Mouse (Mus musculus) forebrain, embryonic 11.5 days (tissue): ENCODE measurements at regions not wholly inside any gene's neighbourhood (a gene's known extent, or its start where the extent isn't known, plus 50 kb on each side); places are given as distances from the start of the nearest gene placed in this dataset.

Experiments used
- ATAC-seq: fragments of 200-750 bp; cut with Nextera tagmentation; replicated peaks from 2 replicates; pipeline ENCODE4 v1.8.0; 2017; ENCODE audit warnings: moderate TSS enrichment; ENCODE audit not compliant: low FRiP score
- DNase-seq: peaks from one replicate; pipeline ENCODE4 v3.0.0-alpha.2; 2017; ENCODE audit warnings: low spot score
- H3K27ac ChIP-seq: fragments of 300-500 bp; sonication (generic); 2 replicates; pipeline ENCODE4 v1.5.1; 2014; ENCODE audit warnings: low read depth, low read length
- H3K27me3 ChIP-seq: fragments of 300-500 bp; sonication (generic); 2 replicates; pipeline ENCODE4 v1.6.1; 2014; ENCODE audit warnings: mild to moderate bottlenecking, low read length, mixed read lengths; ENCODE audit not compliant: control insufficient read depth, insufficient read depth
- H3K36me3 ChIP-seq: fragments of 300-500 bp; sonication (generic); 2 replicates; pipeline ENCODE4 v1.6.1; 2014; ENCODE audit warnings: mild to moderate bottlenecking, low read length, moderate library complexity, mixed read lengths; ENCODE audit not compliant: control insufficient read depth, insufficient read depth
- H3K4me1 ChIP-seq: fragments of 300-500 bp; sonication (generic); replicated peaks from 2 replicates; pipeline ENCODE4 v1.6.1; 2014; ENCODE audit warnings: low read length, mixed read lengths; ENCODE audit not compliant: control insufficient read depth, insufficient read depth
- H3K4me2 ChIP-seq: fragments of 300-500 bp; sonication (generic); 2 replicates; pipeline ENCODE4 v1.6.1; 2014; ENCODE audit warnings: low read depth, mild to moderate bottlenecking, low read length, moderate library complexity, mixed read lengths; ENCODE audit not compliant: severe bottlenecking
- H3K4me3 ChIP-seq: fragments of 300-500 bp; sonication (generic); 2 replicates; pipeline ENCODE4 v1.5.1; 2014; ENCODE audit warnings: low read depth, low read length
- H3K9ac ChIP-seq: fragments of 300-500 bp; sonication (generic); 2 replicates; pipeline ENCODE4 v1.6.1; 2014; ENCODE audit warnings: low read length
- H3K9me3 ChIP-seq: fragments of 300-500 bp; sonication (generic); 2 replicates; pipeline ENCODE4 v1.6.1; 2016; ENCODE audit warnings: low read length, mixed read lengths; ENCODE audit not compliant: control insufficient read depth
- WGBS: fragments of 180-500 bp; shearing (Covaris S2); extraction: QIAGEN DNeasy Blood & Tissue Kit; methylation state at CpG from one replicate; pipeline ENCODE4 v1.1.7; 2014; 5-methylcytosine and 5-hydroxymethylcytosine counted together

DNA sequence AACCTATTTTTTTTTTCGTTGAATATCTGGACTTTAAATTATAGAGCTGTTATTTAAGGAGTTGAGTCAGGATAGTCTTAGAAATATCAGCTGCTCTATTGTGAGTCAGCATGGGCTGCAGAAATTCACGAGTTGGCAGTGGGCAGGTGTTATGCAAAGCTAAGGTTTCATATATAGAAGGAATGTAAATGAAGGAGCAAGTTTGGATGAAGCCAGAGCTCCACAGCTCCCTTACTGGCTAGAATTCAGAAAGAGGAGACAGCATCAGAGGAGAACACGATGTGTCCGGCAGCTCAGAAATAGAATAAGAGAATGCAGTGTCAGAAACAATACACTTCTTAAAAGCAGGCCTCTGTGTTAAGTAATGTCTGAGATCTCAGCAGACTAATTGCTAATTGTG is 400.9 kb downstream of the Trim52 start:
- WGBS, result 77% methylated on average over 4 of the region's 4 CpGs
- no peak overlapping the region for H3K9ac ChIP-seq

DNA sequence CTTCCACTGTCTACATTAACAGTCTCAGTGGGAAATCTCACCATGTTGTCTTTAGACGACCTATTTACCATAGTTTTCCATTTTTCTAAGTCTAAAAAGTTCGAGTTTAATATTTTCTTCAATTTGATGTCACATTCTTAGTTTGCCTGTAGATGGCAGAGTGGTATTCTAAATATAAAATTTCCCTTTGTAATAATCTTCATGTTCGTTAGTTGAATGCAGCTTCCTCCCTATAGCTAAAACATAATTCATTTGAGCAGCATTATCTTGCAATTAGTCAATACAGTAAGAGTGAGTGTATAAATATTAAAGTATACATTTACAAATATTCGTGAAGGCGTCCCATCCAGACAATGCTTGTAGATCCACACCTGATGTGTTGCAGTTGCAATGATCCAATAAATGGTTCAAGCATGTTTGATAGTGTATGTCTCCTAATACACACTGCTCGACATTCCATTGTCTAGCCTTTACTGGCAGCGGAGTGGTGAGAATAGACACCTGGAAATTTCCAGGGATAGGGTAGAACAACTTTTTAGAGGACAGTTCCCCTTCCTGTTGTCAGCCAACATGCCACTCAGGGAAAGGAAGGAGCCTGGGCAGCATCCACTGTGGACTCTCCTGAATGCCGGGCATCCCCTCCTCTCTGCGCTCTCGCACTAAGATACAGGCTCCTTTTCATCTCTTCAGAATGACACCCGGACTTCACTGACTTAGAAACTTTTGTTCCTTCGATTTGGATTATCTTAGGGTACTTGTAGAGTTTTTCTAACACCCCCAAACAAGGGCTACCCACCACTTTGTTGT is 412.8 kb downstream of the Trim52 start:
- no peak overlapping the region for H3K27ac ChIP-seq
- DNase-seq, result no peak
- no peaks in the 10 kb centered on the region for H3K4me1 ChIP-seq

More for the DNA sequence above, 400.9 kb downstream of the Trim52 start:
- no peaks in the 10 kb centered on the region for H3K27me3 ChIP-seq
- DNase-seq, result no peak
- no peak for ATAC-seq
- no peaks in the 10 kb centered on the region for H3K9me3 ChIP-seq
- H3K4me1 ChIP-seq, result no peaks in the 10 kb centered on the region
- no peak overlapping the region for H3K4me2 ChIP-seq
- no peaks in the 10 kb centered on the region for H3K36me3 ChIP-seq
- H3K27ac ChIP-seq, result no peak overlapping the region
- H3K4me3 ChIP-seq, result no peak overlapping the region

DNA sequence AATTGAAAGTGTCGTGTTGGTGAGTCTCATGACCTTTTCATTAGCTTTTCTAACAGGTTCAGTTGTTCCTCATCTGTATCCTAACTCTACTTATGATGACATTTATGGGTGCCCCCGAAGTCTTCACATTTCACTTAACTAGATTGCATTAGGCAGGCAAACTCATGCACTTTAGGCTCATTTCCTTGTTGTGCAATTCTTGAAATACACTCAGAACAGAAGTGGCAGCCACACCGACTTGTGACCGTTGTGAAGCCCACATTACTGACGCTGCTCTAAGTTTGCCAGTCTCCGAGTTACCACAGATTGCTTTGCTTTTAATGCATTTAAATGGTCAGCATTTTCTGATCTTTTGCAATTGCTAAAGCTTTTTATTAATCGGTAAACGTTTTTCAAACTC is 414.8 kb downstream of the Trim52 start:
- Histone ChIP-seq H3K4me3 (no peak overlapping the region), H3K9me3 (no peaks in the 10 kb centered on the region), H3K4me2 (no peak overlapping the region), H3K36me3 (no peaks in the 10 kb centered on the region), H3K4me1 (no peaks in the 10 kb centered on the region), H3K27ac (no peak overlapping the region), H3K9ac (no peak overlapping the region), H3K27me3 (no peaks in the 10 kb centered on the region)
- ATAC-seq, result no peak
- 88% methylated on average over 8 of the region's 8 CpGs for WGBS
- no peak for DNase-seq

More for the DNA sequence above, 412.8 kb downstream of the Trim52 start:
- H3K4me2 ChIP-seq, result no peak overlapping the region
- no peak overlapping the region for H3K4me3 ChIP-seq
- no peaks in the 10 kb centered on the region for H3K36me3 ChIP-seq
- H3K9ac ChIP-seq, result no peak overlapping the region
- H3K9me3 ChIP-seq, result no peaks in the 10 kb centered on the region
- H3K27me3 ChIP-seq, result no peaks in the 10 kb centered on the region
- ATAC-seq, result no peak; the same call in 1 of the 2 replicates
- 79% methylated on average over 12 of the region's 12 CpGs for WGBS

DNA sequence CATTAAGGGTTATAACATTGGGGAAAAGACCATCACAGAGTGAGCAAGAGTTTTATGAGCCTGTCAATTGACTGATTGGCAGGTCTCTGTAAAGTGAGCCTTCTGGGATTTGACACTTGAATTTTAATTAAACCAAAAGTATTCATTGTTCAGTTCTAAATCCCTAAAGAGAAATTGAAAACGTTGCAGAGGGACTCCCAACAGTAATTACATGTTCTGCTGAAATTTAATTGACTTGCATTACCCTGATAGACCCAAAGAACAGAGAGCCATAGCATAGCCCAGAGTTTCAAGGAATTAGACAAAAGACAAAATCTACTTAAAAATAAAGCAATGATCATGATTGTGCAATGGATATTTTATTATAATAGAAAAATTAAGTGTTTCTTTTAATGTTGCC is 444.2 kb downstream of the Trim52 start:
- no peaks in the 10 kb centered on the region for H3K36me3 ChIP-seq
- no peak overlapping the region for H3K27ac ChIP-seq
- H3K27me3 ChIP-seq, result no peaks in the 10 kb centered on the region
- no peak overlapping the region for H3K4me3 ChIP-seq
- WGBS, result 22% methylated on average over 1 of the region's 1 CpGs
- no peak for DNase-seq
- no peak overlapping the region for H3K9ac ChIP-seq
- H3K9me3 ChIP-seq, result no peaks in the 10 kb centered on the region
- no peaks in the 10 kb centered on the region for H3K4me1 ChIP-seq
- H3K4me2 ChIP-seq, result no peak overlapping the region
- no peak for ATAC-seq

DNA sequence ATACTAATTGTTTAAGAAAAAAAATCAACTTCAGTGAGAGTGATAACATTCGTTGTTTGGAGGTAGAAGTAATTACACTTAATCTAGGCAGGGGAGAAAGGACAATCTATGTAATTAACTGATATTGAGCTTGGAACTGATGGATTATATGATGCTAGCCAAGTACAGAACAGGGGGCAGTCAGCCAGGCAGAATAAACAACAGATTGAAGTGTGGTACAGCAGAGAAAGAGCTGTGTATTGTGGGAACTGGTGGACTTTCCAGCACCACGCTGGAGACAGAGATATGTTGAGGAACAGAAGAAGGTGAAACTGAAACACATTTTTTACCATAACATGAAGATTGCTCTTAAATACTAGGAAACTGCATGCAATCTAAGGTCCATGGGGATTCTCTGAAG is 473.3 kb downstream of the Trim52 start:
- ATAC-seq (no peak), DNase-seq (no peak)
- H3K9ac ChIP-seq, result no peak overlapping the region
- H3K27ac ChIP-seq, result no peak overlapping the region
- no peaks in the 10 kb centered on the region for H3K36me3 ChIP-seq
- H3K4me2 ChIP-seq, result no peak overlapping the region
- no peak overlapping the region for H3K4me3 ChIP-seq
- H3K27me3 ChIP-seq, result no peaks in the 10 kb centered on the region
- no peaks in the 10 kb centered on the region for H3K9me3 ChIP-seq
- WGBS, result 77% methylated on average over 2 of the region's 2 CpGs
- H3K4me1 ChIP-seq, result no peaks in the 10 kb centered on the region

DNA sequence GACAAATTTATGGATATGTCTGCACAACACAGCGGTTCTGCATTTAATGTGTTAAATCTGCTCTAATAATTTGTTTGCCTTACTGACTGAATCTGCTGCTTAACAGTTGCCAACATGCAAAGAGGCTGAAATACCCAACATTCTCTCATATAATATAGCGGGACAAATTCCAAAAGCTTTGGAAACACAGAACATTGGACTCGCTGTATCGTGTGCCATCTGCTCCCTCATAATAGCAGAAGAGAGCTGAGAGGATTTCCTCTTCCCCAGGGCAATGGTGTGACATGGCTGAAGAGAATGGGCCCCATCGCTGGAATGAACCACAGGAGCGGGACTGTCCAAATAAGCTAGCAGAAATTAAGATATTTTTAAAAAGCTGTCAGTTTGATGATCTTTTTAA is 475.9 kb downstream of the Trim52 start:
- Histone ChIP-seq H3K4me1 (no peaks in the 10 kb centered on the region), H3K36me3 (no peaks in the 10 kb centered on the region), H3K27ac (no peak overlapping the region), H3K4me3 (no peak overlapping the region), H3K9ac (no peak overlapping the region), H3K9me3 (no peaks in the 10 kb centered on the region), H3K4me2 (no peak overlapping the region), H3K27me3 (no peaks in the 10 kb centered on the region)
- 89% methylated on average over 6 of the region's 6 CpGs for WGBS
- ATAC-seq (no peak), DNase-seq (no peak)

DNA sequence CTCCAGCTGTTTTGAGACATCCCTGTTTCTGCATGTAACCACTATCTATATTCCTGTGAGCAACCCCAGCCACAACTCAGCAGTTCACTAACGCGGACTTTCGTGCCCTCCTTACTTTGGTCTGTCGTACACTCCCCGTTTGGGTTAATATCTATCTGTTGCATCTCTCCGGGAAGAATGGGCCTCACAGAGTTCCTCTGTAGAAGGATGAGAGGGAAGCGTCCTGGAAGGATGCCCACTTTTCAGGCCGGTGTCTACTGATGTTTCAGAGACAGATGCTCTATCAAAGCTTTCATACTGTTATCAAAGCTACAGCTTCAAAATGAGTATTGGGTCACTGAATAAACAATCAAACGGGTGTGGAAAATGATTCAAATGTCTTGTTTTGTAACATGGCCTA is 487.4 kb downstream of the Trim52 start:
- H3K9ac ChIP-seq, result no peak overlapping the region
- H3K4me2 ChIP-seq, result no peak overlapping the region
- DNase-seq (no peak), ATAC-seq (no peak)
- WGBS, result 95% methylated on average over 9 of the region's 9 CpGs
- no peak overlapping the region for H3K4me3 ChIP-seq
- no peak overlapping the region for H3K27ac ChIP-seq
- no peaks in the 10 kb centered on the region for H3K36me3 ChIP-seq
- no peaks in the 10 kb centered on the region for H3K9me3 ChIP-seq
- no peaks in the 10 kb centered on the region for H3K27me3 ChIP-seq
- no peaks in the 10 kb centered on the region for H3K4me1 ChIP-seq

DNA sequence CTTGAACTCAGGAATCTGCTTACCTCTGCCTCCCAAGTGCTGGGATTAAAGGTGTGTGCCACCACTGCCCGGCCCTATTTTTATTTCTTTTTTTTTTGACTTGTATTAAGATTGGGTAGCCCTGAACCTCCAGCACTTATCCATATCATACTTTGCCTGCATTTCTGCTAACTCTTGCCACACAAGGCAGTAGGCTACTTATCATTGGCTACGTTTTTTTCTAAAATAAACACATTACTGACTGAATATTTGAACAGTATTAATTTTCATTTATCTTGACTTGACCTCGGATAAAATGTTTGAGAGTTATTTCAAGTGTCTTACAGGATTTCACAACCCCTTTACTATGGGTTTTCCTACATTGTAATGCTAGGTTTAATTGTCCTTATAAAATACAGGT is 488.0 kb downstream of the Trim52 start:
- Histone ChIP-seq H3K4me2 (no peak overlapping the region), H3K36me3 (no peaks in the 10 kb centered on the region), H3K4me1 (no peaks in the 10 kb centered on the region), H3K27me3 (no peaks in the 10 kb centered on the region), H3K4me3 (no peak overlapping the region), H3K27ac (no peak overlapping the region), H3K9me3 (no peaks in the 10 kb centered on the region), H3K9ac (no peak overlapping the region)
- no peak for DNase-seq
- ATAC-seq, result no peak
- WGBS, result 78% methylated on average over 3 of the region's 3 CpGs

DNA sequence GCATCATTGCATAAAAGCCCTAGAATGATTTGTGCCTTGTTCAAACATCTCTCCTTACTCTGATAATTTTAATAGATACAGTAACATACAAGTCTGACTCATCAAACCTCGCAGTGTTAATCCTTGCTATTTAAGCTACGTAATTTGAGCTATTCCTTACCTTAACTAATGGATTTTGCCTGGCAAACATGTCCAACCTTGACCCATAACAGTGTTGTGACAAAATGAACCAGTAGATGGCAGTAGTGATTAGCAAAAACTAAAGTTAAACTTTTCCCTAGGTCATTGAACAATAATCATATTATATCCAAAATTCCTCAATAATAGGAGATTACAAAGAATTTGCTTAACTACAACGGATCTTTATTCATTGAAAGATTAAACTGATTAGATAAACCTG is 501.0 kb downstream of the Trim52 start:
- Histone ChIP-seq H3K9ac (no peak overlapping the region), H3K4me3 (no peak overlapping the region), H3K36me3 (no peaks in the 10 kb centered on the region), H3K4me1 (peaks cover 9% of the 10 kb centered on the region), H3K9me3 (no peaks in the 10 kb centered on the region), H3K27me3 (no peaks in the 10 kb centered on the region), H3K4me2 (no peak overlapping the region), H3K27ac (no peak overlapping the region)
- WGBS, result 19% methylated on average over 3 of the region's 3 CpGs
- DNase-seq (no peak), ATAC-seq (peak; percentile 45)
